Mouse (Mus musculus) urinary bladder, adult 2 months (tissue): ENCODE measurements at regions not wholly inside any gene's neighbourhood (a gene's known extent, or its start where the extent isn't known, plus 50 kb on each side); places are given as distances from the start of the nearest gene placed in this dataset.

Experiments
- DNase-seq: peaks from one replicate; pipeline ENCODE4 v3.0.0; 2022; ENCODE audit warnings: low spot score

DNA sequence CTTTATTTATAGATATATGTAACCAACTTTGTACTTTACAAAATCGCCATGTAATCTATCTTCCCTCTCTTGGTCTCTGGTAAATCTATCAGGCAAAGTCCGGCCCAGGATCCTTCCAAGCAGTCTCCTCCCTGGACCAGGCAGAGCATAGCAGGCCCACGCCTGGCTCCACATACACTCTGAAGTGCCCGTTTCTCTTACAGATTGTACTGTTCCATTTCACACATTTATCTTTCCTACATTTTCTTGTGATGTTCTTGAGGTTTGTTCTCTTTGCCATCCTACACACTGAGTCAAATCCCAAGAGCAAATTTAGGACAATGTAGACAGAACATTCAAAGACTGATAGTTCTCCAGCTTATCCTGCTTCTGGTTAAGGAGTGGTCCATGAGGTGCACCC lies 264.3 kb downstream of the Spry2 start:
- no peak for DNase-seq

DNA sequence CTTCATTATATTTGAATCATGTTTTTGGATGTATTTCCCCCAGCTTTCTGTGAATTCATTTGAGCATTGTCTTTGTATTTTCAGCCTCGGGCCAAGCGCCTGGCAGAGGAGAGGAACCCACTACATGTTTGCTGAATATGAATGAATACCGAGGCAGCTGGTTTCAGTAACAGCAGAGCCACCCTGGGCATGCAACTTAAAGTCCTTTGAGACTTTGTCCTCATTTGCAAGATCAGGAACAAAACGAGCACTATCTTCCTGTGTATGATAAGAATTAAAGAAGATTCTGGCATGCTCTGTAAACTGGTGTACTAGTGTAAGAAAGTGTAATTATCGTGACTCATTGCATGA lies 265.0 kb downstream of the Spry2 start:
- DNase-seq: no peak

DNA sequence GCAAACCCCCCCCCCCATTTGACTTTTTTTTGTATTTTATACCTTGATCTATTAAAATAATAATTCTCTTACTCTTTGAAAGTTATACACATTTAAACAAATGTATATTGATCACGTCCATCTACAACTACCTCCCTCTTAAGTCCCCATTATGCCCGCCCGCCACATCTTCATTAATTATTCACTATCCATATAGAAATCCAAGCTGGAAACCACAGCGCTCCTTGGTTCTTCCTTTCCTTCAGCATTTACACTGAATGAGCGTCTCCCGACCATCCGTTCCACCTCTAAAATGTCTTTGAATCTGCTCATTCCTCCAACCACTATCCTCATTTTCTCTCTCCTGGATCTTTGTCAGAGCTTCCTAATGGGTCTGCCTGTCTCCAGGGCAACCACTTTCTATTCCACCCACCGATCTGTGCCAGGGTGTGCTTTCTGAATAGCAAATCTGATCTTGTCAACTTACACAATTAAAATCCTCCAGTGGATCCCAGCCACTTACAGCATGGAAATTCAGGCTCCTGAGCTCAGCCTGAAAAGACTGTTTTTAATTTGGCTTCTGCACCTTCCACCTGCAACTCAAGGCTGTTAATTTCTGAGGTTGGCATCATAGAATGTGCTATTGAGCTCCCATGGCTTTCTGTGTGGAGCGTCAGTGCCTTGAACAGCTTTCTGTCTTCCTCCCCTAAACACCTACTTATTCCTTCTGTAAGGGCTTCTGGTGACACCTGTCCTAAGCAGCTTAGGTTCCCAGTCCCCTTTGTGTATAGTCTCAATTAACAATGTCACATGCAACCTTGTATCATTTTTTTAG lies 265.5 kb downstream of the Spry2 start:
- DNase-seq: no peak

DNA sequence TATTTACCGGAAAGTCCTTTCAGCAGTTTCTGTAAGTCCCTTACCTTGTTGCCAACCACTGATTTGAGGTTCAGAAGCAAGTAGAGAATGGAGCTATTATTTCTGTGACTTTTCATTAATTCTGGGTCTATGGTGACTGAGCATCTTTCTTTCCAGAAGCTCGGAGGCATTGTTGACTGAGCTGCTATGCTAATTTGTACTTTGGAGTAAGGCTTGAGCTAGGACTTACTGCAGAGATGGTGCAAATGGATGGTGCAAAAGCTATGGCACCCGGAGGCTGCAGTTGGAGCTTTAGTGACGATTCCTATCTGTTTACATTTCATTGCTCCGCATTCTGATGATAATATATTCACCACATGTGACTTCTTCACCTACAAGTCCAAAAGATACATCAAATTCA lies 266.2 kb downstream of the Spry2 start:
- DNase-seq: no peak

DNA sequence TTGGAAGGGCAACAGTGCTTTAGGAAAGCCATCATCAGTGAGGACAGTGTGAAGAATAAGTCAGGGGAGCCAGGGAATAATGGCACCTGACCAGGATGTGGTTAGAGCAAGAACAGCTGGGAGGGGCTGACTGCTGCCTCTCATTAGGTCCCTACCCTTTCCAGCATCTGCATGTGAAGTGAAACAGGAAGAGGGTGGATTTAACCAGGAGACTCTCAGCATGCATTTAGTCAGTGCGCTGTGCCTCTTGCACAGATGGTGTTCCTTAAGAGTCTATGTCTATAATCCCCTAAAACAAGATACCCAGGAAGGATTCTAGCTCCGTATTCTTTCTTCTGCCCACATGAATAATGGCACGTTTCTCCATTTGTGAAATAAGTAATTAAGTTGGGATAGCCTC lies 267.9 kb downstream of the Spry2 start:
- no peak for DNase-seq

DNA sequence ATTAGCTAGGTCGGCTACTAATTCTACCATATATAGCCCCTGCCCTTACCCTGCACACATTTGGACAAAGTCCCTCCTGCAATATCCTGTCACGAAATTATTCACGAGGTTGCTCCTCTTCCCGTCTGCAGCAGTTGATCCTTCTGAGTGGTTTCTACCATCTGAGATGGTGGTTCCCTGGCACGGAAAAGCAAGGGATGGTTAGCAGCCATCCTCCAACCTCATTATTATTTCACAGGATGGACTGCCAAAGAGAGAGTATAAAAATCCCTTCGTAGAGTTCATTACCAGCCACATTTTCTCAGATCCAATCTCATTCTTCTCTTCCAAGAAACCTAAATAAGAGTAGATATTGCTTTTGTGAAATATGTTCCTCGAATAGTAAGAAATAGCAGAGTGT lies 272.2 kb downstream of the Spry2 start:
- no peak for DNase-seq

DNA sequence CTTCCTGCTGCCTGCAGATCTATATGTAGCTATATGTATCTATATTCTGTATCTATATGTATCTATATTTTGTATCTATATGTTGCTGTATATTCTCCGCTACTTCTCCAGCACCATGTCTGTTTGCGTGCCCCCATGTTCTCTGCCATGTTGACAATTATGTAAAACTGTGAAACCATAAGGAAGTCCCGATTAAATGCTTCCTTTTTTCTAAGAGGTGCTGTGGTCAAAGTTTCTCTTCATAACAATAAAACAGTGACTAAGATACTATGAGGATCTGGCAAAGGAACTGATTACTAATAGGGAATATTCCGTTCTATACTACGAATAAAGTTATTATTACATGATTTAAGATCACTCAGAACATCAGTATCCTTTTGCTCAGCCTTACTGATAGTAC lies 274.5 kb downstream of the Spry2 start:
- DNase-seq: no peak

DNA sequence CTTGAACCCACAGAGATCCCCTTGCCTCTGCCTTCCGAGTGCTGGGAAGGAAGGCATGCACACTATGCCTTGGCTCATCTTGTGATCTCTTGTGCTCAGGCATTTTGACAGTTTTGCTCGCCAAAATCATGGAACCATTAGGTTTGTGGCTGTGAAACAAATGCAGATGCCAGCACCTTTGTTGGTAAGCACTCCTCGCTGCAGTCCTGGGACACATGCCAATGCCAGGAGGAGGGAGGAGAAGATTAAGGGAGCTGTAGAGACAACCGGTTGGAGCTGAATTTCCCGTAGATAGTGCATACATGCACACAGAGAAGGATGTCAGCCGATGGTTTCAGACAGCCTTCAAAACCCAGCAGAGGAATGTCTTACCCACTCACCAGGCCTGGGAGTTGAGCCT lies 275.5 kb downstream of the Spry2 start:
- no peak for DNase-seq

DNA sequence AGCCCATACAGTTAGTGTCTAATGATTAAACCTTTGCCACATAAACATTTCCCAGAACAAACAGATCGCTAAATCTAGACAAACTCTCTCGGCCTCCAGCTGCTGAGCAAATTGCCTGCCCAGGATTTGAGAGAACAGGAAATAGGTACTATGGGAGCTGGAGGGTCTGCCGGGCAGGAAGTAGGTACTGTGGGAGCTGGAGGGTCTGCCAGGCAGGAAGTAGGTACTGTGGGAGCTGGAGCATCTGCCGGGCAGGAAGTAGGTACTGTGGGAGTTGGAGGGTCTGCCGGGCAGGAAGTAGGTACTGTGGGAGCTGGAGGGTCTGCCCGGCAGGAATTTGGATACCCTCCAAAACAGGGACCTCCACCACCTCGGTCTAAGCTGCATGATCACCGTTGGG lies 277.2 kb downstream of the Spry2 start:
- no peak for DNase-seq

DNA sequence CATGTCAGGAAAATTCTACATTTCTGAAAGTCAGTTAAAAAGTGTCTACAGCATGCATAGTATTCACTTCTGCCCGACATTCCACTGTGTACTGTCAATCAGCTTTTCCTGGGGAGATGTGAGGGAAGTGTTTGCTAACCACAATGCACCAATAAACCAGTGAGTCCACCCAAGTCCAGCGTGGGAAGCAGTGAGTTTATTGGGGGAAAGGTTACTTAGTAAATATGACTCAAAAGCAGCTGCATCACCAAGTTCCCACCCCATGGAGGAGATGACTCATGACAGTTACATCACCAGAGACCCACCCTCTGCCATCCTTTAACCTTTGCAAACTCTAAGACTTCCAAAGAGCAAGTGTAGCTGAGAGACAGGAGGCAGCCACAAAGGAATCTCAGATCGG lies 280.9 kb downstream of the Spry2 start:
- DNase-seq: no peak

DNA sequence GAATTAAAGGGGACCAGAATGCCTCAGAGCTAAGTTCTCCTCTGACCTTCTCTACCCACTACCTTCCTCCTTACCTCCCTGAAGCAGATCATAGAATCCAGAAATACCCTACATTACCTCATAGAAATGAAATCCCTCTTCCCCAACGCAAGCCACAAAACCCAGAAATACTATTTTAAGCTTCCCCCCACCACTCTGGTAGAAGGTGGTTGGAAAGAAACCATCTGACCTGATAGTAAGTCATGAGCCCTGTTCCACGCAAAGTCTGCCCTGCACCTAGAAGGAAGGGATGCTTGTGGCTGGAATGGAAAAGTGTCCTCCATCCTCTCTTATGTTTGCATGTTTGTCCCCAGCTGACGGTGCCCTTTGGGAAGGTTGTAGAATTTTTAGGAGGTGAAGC lies 283.8 kb downstream of the Spry2 start:
- no peak for DNase-seq

DNA sequence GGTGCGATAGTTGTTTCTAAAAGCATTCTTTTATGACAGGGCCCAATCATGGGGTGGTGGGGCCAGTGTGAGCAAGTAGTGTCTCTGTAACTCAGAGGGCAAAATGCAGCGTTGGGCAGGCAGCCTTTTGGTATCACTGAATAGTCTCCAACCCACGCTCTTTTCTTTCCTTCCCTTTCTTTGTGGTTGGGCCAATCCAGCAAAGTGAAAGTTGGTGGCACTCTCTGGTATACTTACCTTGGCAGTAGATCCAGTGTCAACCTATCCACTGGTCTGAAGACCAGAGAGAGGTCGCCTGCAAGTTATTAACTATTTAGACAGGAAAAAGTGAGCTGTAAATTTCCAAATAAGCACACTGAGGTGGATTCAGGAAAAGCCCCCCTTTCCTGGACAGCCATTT lies 287.8 kb downstream of the Spry2 start:
- DNase-seq: no peak

DNA sequence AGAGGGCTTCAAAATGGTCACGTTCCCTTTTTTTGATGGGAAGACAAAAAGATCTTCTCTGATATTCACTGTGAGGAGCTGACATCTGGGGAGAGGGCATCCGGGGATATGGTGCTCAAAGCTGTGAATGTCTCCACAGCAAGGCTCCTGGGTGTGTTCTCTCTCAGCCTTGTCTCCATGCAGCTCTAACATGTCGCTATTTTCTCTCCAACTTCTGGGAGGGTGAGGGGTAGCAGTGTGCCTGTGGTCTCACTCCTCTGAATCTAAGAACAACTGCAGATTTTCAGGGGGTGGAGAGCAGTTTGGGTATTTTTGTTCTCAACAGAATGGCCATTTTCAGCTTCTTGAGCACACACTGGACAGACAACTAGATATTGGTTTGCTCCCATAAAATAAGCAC lies 290.1 kb downstream of the Spry2 start:
- DNase-seq: no peak

DNA sequence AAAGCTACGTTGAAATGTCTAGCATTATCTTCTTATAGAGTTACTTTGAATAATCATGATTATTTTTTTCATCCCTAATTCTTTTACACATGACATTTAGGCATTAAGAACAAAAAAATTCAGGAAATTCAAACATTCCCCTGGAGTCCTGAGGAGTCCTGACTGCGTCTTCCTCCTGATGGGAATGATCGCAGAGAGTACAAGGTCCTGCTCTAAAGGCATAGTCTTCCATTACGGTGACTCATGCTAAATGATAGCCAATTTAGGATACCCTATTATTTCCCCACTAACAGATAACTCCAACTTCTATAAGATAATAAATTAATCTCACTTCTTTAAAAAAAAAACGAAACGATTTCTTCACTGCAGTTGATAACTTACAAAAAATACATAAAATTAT lies 292.2 kb downstream of the Spry2 start:
- DNase-seq: no peak

DNA sequence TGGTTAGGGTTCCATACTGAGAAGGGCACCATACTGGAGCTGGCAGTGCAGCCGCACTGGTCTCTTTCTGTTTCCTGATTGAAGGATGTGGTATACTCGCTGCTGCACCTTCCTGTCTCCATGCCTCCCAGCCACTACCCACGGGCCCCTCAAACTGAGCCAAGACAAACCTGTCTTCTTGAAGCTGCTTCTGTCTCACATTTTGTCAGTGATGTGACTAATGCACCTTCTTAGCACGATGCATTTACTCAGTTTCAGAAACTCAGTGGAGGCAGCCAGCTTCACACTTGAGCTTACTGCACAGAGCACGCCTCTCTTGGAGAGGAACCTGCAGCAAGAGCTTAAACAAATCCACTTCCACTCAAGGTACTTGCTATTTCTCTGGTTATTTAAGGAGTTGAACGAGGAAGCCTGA lies 293.6 kb downstream of the Spry2 start:
- DNase-seq: no peak

DNA sequence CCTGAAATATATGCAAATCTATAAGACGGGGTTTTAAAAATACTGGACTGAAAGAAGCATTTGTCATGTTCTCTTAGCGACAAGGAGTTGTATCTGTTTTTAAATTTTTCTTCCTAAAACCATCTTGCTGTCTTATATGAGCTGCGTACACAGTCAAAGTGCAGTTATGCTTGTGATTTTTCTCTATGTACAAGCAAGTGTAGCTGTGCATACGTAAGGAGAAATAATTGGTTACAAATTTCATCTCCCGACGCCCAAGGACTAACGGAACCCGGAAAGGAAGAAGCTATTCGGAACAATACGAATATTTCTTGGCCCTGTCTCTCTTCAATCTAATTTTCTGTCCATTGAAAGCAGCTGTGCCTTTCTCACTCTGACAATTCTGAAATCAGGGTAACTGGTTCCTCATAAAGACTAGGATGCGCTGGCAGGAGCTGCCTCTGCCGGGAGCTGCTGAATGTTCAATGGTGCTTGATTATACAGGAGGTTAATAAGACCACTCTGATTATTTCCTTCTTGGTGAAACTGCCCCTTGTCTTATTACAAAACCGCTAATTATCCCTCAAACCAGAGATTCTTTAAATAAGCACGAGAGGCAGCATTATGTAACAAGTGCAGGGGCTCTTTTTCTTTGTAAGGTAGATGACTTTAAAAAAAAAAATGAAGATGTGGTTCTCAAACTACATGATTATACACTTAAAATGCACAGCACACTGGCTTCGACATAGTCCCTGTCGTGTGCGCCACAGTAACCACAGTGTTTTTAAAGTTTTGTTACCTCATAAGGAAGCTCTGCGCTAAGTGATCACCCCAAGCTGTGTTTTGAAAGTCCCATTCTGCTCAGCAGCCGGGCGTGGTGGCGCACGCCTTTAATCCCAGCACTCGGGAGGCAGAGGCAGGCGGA lies 296.8 kb downstream of the Spry2 start:
- DNase-seq: no peak

DNA sequence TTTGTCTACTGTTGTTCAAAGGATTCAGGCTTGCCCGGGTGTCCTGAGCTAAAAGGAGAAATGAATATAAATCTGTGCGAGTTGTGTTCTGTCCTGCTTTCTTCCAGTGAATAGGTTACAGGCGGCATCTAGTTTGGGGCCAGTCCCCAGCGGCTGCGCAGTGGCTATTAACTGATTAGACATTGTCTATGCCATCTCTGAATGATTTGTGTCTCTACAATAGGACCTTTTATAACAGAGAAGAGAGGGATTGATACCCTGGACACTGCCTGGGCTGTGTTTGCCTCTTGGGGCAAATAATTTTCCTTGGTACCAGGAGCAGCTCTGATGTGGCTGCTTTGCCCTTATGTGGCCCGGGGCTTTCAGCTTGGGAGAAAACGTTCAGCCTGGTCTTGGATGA lies 306.9 kb downstream of the Spry2 start:
- no peak for DNase-seq

DNA sequence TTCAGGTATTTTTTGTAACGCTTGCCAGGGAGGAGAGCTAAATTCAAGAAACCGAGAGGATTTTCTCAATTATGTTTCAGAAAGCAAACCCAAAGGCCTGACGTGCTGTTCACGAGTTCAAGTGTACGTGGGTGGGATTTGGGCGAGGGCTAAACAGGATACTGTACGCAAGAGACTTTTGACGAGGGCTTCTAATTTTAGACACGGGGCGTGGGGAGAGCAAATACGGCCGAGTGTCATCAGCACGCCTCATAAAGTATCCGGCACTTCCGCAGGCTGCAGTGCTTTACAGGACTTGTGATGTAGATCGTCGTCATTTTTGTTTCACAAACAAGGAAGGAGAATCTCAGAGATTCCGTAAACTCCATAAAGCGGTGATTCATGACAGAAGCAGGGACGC lies 307.4 kb downstream of the Spry2 start:
- no peak for DNase-seq

DNA sequence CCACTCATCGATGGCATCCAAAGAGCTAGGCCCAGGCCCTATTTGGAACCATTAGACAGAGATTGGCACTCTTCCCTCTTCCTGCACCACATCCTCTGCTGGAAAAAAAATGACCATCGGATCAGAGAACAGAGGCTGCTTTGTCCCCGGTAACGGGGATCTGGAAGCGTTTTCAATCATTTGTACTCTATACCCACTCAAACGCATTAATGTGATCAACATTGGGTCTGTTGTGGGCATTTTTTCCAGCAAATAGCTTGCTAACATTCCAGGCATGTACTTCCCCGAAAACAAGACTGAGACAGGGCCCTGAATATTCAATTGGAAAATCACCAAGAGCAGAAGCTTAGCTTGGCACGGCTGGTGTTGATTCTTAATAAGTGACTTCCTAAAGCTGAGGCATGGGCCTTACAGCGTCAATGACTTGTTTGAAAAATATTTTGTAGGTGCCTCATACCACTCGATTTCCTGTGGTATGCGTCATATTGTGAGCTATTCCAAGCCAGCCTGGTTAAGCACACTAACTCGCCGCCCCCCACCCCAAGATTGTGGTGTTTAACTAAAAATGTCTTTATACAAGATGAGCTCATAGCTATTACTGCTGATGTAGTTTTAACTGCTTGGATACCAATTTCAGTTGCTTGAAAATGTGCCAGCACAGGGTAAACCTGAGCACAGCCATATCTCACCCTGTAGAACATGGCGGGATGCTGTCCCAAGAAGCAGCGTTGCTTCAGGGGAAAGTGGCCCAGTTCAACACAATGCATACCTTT lies 308.0 kb downstream of the Spry2 start:
- DNase-seq: no peak

DNA sequence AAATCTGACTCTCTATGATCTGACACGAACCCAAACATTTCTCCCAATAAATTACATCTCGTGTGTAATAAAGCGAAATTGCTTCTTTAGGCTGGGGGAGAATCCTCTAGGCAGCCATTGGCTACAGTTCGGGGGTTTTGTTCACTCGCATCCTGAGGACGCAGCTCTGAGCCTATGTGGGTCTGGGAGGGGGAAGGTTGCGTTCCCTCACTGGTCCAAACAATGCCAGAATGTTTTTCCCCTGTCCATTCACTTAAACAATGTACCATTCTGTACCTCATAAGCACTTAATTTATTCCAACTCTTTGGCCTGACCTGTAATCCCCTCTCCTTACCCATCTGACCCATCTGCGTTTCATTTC lies 308.6 kb downstream of the Spry2 start:
- DNase-seq: no peak

DNA sequence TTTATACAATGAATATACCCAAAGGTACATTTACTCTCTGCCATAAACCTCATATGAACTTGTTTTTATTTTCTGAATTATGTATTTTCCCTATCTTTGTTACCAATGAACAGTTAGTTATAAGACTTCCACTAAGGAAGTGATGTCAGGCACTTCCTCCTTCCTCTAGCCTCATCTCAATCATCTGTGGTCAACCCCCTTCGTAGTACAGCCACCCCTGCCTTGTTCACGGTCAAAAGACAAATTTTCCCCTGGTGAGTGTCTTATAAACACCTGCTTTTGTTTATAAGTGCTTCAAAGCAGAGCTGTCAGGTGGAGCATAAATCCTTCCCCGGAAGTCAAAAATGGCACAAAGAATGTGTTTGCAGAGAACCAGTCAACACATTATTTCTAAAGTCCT lies 312.0 kb downstream of the Spry2 start:
- no peak for DNase-seq

DNA sequence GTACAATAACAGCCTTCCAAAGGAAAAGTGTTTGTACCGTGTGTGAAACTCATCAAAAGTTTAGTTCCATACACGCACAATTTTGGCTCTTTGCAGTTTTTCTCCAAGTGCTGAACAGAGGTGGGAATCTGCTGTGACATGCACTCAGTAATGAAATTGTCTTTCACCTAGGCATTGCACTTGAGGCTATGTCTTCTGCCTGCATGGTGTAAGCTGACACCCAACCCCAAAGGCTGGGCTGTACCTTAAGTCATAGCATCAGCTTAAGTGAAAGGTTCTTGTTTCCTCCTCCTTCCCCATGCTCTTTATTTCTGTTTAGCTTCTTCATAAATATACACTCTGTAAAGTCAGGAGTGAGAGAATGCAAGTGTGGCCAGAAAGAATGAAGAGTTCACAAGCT lies 313.1 kb downstream of the Spry2 start:
- DNase-seq: no peak

DNA sequence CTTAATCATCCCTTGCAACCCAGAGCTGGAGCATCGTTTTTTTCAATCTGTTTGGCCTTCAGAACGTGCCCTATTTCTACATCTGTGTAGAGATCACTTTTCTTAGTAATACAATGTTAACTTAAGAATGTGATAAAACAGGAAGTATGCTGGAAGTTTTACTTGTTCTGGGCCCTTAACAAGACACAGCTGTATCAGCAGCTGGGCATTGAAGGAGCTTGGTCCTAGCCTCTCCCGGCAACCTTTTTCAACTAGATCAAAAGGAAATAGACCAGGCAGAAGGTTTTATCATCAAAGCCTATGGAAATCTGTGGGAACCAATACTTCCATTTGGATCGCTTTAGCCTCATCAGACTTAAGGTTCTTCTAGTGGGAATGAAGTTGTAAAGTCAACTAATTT lies 317.9 kb downstream of the Ndfip2 start:
- no peak for DNase-seq
